Mouse (Mus musculus): ENCODE results near the gene Zar1. TPM values are rescaled to one million over a fixed set of nuclear protein-coding genes. Genes with fewer than 3 reads are reported as not detected.

Gene Zar1
- total RNA-seq, 2 experiments from 2014 or later, result not detected

Other genes with a start within 250 kb of the Zar1 start
- gene Corin, start 76.8 kb downstream of the Zar1 start, total RNA-seq (2021), result under 1 TPM in 1 of 2 experiments, not detected in 1; 0.16 TPM
- gene Nfxl1, start 21.6 kb downstream of the Zar1 start, total RNA-seq (2021), result 10 to 100 TPM; 11.9 to 13.5 TPM
- 1 to 10 TPM in 1 of 2 experiments, under 1 TPM in 1; 0.83 to 2.0 TPM for gene Gm5868, start 6.3 kb upstream of the Zar1 start, total RNA-seq (2021)
- gene Cnga1, start 63.0 kb upstream of the Zar1 start, total RNA-seq (2021), result not detected
- gene Nipal1, start 66.5 kb upstream of the Zar1 start, total RNA-seq (2021), result 1 to 10 TPM in 1 of 2 experiments, under 1 TPM in 1; 0.64 to 3.7 TPM
- under 1 TPM in 1 of 2 experiments, not detected in 1; 0.29 TPM for gene Txk, start 171.5 kb upstream of the Zar1 start, total RNA-seq (2021)